Mouse (Mus musculus) cerebellum, postnatal 36 days (tissue): Measurements from ENCODE around the gene Hsd17b1.

Experiments used
- DNase-seq, 2 experiments: peaks; one replicate each; pipeline ENCODE4 v3.0.0; 2021 to 2022; ENCODE audit warnings: mixed read lengths in 2 of 2

The Hsd17b1 gene

DNA sequence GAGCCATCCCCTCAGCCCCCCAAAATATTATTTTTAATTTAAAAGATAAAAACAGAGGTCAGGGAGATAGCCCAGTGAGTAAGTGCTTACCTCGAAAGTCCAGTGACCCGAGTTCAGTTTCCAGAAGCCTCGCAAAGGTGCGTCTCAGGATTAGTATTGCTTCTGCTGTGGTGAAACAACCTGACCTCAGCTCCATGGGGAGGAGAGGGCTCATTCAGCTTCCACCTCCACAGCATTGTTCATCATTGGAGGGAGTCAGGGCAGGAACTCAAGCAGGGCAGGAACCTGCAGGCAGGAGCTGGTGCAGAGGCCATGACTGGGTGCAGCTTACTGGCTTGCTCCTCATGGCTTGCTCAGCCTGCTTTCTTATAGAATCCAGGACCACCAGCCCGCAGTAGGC, 17.2 kb upstream of the Hsd17b1 start:
- no peak for DNase-seq

DNA sequence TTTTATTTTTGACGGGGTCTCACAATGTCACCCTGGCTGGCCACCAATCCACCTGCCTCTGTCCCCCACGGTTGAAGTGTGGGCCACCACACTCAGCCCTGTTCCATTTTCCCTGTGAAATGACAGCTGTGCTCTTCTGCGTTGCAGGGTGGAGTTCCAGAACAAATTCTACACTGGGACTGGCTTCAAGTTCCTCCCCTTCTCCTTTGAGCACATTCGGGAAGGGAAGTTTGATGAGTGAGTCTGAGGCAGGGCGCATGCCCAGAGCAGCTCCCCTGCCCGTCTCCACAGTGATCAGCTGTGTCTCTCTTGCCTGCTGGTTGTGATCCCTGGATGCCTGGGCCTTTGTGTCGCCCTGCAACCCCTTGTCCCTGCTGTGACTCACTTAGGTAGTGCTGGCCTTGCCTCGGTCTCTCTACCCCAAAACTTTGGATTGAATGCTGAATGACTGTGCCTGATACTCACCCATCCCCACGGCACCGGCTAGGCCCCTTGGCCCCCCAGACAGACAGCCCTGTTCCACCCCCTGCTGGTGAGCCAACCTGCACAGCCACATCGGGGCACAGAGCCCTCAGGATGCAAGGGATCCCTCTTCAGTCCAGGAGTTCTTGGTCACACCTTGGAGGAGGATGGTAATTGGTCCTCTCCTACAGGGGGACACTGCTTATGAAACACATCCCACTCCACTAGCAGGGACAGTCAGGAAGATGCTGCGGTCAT, 15.9 kb upstream of the Hsd17b1 start:
- DNase-seq: no peak

DNA sequence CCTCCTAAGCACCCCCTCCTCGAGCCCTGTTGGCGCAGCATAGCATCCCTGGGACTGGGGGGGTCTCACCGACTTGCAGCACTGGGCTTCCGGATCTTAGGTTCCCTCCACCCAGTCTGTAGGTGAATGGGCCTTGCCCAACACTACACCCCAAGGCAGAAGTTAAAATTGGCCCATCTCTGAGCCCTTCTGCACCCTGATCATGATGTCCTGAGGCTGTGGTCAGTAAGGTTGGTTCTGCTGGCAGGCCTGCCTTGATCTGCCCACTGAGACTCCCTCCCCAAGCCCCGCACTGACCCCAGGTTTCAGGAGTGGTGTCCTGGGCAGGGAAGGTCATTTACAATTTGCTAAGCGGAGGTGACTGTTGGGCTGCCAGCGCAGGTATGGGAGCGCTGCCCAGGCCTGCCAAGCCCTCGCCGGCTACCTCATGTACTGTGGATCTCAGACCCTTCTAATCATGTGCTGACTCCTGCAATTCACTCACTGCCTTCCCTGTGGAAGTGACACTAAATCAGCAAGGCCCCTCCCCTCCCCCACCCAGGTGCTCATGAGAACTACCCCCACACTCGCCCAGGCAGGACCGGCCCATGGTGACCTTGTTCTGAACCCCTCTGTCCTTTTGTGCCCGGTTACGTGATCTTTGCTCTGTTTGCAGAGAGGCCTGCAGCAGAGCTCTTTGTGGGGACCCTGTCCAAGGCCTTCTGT, 15.1 kb upstream of the Hsd17b1 start:
- DNase-seq: no peak

DNA sequence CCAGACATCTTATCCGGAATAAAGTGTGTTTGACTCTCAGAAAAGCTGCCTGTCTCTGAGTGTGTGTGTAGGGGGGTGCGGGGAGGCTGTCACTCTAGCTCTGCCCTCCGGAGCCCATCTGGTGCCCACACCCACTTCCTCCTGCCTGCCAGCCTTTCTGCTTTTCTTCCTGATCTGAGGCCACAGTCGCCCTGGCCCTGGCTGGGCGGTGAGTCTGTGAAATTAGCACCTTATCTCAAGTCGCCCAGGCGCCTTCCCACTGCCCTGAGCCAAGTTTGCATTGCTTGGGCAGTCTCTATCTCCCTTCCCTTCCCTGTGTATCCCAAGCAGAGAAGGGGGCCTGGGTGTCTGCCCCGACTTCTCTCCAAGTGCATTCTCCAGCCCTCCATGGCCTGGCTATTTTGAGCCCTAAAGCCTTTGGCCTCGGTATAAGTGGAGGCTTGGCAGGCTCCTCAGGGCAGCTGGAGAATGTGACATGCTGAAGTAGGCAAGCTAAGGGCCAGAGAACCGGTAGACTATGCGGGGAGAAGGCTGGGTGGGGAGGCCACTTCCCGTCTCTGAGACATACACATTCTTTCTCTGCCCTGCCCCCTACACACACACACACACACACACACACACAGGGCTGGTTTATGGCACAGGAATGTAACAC, 14.4 kb upstream of the Hsd17b1 start:
- peak; percentile 65 to 67 for DNase-seq

DNA sequence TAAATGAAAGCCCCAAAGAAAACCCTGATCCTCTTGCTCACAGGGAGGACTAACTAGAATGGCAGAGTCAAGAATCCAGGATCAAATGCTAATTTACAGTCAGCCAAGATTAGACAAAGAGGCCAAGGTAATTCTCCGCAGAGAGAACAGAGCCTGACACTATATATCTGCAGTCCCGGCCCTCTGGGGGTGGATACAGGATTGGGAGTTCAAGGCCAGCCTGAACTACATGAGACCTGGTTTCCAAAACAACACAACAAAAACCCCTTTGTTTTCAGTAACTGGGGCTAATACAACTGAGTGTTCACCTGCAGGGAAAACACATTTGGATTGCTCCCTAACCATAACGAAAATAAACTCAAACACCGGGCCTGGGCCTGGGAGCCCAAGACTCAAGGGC, 13.7 kb upstream of the Hsd17b1 start:
- no peak for DNase-seq

DNA sequence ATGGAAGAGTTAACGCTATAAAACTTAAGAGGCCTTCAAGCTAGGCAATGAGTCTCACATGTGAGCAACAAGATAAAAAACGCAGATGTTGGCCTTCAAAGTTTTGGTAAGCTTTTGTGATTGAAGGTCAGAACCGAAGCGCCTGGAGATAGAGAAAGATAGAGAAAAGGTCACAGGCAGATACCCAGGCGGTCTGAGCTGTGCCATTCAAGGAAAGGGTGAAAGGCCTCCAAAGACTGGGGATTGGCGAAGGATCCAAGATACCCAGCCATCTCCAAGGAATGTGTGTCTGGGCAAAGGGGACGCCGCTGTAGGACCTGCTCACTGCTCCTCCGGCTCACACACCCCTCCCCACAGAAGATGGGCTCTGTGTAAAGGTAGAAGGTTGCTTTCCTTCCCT, 13.2 kb upstream of the Hsd17b1 start:
- DNase-seq: no peak

DNA sequence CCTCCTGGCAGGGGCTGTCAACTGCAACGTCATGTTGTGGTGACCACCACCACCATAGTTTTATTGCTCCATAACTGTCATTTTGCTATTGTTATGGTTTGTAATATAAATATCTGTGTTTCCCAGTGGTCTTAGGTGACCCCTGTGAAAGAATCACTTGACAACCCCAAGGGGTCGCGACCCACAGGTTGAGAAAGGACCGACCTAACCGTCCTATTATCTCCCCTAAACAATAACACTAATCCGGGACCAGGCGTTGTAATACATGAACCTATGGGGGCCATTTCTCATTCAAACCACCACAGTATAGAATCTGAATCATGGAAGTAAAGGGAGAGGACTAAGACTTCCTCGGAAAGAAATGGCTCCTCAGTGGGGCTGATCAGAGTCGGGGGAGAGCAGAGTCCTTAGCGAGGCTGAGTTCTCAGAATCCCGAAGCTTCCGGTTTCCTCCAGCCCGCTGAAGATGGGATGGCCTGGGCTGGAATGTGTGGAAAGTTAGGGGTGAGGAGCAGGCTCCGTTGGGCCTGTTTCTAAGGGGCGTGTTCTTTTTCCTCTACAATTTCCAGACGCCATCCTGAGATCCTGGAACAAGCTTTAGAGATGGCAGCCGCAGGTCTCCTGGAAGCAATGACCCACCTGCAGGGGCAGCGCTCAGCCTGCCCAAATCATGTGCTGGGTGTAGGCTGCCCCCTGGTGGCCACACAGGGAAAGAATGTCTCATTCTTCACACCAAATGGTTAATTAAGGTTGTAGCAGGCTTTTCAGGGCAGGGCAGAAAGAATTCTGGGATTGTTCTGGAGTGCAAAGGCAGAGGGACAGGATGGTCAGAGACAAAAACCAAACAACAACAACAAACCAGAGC, 11.4 kb upstream of the Hsd17b1 start:
- DNase-seq: peak; percentile 91 to 92

DNA sequence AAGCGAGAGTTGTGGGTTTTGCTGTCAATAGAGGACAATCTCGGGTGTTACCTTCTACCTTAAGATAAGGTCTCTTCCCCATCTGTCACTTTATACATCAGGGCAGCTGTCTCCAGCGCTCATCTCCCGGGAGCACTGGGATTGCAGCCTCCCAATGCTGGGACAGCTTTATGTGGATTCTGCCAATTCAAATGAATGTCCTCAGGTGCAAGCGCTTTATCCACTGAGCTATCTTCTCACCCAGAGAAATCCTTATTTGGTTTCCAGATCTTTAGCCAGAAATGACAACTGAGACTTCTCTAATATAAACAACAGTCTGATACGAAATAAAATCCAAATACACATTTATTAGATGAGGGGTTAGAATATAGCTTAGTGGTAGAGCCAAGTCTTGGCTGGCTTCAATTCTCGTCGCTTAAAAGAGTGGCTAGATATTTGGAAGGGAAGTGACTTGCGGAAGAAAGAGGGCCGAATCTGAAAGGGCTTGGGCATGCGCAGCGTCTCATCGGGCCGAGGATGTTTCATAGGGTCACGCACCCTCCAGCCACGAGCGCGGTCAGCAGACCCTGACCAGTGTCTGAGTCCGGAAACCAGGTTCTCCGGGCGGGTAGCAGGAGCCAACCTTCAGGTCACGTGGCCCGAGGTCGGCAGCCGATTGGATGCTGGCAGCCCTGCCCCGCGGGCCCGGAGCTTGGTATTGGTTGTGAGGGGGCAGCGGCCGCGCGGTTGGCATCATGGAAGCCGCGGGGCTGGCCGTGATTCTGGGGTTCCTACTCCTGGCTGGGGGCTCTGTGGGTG, 8.6 kb upstream of the Hsd17b1 start, which contains the start of gene Naglu:
Gene Naglu, plus strand, starts transcription at position 622 of the 798 bp plus-strand sequence.
- DNase-seq: peak; percentile 96 to 98

DNA sequence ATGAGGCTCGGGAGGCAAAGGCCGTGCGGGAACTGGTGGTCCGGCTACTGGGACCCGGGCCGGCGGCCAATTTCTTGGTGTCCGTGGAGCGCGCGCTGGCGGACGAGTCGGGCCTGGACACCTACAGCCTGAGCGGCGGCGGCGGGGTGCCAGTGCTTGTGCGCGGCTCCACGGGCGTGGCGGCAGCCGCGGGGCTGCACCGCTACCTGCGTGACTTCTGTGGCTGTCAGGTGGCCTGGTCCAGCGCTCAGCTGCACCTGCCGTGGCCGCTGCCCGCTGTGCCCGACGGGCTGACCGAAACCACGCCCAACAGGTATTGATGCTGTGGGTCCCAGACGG, 8.1 kb upstream of the Hsd17b1 start:
- no peak for DNase-seq

DNA sequence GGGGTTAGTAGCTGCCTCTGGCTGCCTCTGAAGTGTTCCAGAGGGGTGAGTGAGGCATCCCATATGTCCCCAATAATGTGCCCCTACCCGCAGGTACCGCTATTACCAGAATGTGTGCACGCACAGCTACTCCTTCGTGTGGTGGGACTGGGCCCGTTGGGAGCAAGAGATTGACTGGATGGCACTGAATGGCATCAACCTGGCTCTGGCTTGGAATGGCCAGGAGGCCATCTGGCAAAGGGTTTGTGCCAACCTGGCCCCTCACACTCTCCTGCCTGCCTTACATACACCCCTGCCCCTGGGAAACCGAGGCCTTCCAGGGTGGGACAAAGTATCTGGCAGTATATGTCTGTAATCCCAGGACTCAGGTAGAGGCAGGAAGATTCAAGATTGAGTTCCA, 7.2 kb upstream of the Hsd17b1 start:
- DNase-seq: no peak

DNA sequence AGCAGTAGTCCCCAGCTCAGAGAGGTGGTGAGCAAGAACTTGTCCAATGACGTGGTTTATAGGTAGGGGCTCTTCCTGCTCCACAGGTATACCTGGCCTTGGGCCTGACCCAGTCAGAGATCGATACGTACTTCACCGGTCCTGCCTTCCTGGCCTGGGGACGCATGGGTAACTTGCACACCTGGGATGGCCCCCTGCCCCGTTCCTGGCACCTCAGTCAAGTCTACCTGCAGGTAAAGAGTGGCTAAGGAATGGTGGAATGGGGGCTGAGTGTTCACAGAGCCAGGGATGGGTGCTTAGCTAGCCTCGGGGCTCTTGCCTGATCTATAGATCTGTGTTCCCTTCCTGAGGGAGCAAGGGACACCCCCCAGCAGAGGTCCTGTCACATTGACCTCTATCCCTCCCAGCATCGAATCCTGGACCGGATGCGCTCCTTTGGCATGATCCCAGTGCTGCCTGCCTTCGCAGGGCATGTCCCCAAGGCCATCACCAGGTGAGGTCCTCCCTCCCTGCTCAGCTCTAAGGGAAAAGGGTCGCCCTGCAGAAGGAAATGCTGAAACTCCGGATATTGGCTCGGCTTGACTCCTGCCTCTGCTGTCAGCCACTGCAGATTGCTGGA, 6.3 kb upstream of the Hsd17b1 start:
- DNase-seq: no peak

DNA sequence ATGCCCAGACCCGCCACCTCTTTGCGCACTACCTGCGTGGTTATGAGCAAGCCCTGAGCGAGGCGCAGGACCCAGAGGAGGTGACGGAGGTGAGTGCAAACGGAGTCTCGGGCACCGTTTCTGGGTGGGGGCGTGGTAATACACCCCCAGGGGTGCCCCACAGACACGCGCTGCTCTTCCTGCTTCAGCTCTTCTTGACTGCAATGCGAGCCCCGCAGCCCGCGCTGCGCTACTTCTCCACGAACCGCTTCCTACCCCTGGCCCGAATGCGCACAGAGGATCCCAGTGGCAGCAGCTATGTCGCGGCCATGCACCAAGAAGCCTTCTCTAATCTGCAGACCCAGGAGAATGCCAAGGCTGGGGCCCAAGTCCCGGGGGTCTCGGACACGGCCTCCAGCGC, 1.5 kb downstream of the Hsd17b1 start:
- no peak for DNase-seq

DNA sequence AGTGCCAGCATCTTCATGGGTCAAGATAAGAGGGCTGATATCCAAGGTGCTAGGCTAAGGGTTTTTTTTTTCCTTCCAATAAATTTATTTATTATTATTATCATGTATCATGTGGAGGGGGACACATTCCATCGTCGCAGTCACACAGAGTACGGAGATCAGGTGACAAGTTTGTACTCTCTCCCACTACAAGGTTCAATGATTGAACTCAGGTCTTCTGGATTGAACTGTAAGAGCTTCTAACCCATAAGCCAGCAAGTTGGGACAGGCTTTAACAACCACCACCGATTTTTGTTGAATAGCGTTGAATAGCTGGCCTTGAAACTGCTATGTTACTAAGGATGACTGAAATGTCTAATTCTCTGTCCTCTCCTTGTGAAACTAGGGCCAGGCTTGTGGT, 2.2 kb downstream of the Hsd17b1 start:
- no peak for DNase-seq

DNA sequence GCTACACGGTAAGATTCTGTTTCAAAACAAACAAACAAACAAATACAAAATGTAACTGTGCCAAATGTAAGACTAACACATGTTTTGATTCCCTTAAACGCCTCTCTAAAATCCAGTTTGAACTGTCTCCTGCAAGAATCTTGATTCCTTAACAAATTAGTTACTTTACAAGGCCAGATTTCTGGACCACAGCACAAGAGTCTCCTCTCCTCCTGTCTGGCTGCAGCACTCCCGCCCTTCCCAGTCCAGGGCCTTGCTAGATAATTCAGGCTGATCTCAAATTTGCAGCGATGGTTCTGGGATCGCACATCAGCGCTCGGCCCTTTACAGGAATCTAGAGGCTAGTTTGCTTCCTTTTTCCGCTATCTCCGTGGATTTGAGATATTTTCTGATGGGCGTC, 3.4 kb downstream of the Hsd17b1 start:
- DNase-seq: no peak

DNA sequence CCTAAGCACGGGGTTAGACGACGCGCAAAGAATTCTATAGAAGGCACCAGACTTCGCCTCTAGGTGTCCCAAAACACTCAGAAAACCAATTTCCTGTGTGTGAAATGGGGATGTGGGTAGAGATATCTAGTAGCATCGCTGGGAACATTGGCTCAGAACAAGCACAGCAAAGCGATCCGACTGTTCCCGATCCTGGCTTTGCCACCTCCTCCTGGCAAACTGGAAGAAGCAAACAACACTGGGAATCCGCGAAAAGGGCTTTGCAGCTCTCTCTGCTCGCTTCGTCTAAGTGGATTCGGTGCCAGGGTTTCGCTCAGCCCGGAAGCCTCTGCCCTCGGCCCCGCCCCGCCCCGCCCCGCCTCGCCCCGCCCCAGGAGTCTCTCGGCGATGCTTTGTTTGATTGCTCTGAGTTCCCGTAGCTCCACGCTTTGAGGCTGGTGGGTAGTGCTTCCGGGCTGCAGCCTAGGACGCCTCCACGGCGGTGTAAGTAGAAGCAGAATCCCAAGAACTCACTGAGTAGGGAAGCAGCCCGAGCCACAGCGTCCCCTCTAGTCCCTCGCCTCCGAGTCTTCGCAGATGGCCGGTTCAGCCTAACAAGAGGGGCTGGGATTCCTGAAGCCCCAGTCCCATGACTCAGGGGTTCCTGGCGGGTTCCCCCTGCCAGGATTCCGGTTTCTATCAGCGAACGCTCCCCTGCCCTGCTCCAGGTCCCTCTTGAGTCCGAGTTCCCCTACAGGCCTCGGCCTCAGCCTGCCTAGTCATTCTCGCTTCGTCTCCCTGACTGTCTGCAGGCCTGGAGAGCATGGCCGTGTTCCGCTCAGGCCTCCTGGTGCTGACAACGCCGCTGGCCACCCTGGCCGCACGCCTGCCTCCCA, 4.2 kb downstream of the Hsd17b1 start, which contains the start of gene Coasy:
Gene Coasy, plus strand, starts transcription at position 358 of the 875 bp plus-strand sequence.
- peak; percentile 87 to 88 for DNase-seq

DNA sequence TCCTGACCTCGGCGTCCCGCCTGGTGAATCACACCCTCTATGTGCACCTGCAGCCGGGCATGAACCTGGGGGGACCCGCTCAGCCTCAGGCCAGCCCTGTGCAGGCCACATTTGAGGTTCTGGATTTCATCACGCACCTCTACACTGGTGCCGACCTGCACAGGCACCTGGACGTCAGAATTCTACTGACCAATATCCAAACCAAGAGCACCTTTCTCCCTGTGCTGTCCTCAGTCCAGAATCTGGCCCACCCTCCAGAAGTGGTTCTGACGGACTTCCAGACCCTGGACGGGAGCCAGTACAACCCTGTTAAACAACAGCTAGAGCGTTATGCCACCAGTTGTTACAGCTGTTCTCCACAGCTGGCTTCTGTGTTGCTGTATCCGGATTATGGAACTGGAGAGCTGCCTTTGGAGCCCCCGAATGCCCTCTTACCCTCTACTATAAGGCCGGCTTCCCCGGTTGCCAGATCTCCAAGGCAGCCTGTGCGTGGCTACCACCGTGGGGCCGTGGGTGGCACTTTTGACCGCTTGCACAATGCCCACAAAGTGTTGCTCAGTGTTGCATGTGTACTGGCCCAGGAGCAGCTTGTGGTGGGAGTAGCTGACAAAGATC, 5.0 kb downstream of the Hsd17b1 start:
- no peak for DNase-seq

DNA sequence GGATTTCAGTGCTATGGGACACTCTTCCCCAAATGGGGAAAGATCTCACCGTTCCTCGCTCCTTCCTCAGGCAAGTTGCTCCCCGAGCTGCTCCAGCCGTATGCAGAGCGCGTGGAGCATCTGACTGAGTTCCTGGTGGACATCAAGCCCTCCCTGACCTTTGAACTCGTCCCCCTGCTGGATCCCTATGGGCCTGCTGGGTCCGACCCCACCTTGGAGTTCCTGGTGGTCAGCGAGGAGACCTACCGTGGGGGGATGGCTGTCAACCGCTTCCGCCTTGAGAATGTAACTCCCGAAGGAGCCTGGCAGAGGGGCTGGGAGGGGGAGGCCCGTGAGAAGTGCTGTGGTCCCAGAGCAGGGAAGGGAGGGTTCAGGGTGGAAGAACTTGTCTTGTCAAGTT, 6.0 kb downstream of the Hsd17b1 start:
- no peak for DNase-seq

DNA sequence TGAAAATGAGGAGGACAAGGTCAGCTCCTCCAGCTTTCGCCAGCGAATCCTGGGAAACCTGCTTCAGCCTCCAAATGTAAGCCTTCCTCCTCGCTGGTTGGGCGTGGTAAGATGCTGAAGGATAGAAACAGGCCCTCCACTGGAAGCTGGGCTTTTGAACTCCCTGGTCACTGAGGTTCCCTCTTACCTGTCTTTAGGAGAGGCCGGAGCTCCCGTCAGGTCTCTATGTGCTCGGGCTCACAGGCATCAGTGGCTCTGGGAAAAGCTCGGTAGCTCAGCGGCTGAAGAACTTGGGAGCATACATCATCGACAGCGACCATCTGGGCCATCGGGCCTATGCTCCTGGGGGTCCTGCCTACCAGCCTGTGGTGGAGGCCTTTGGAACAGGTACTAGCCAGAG, 6.6 kb downstream of the Hsd17b1 start:
- DNase-seq: no peak

DNA sequence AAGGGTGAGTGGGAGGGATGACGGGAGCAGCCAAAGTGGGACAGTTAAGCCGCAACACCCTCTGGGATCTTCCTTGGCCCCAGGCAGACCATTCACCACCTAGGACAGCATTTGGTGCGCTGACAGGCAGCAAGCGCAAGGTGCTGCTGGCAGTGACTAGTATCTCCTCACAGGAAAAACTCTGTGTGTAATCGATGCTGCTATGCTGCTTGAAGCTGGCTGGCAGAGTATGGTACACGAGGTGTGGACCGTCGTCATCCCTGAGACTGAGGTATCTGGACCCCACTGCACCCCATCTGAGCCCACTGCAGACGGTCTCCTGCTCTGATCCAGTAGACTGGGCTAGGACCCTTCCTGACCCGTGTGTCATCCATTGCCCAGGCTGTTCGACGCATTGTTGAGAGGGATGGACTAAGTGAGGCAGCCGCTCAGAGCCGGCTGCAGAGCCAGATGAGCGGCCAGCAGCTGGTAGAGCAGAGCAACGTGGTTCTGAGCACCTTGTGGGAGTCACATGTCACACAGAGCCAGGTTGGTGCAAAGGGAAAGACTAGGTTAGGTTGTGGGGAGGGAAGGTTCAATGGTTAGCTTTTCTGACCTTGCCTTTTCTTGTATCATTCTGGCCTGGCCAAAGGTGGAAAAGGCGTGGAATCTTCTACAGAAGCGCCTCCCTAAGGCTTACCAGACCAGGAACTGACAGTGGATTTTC, 7.6 kb downstream of the Hsd17b1 start:
- DNase-seq: no peak

DNA sequence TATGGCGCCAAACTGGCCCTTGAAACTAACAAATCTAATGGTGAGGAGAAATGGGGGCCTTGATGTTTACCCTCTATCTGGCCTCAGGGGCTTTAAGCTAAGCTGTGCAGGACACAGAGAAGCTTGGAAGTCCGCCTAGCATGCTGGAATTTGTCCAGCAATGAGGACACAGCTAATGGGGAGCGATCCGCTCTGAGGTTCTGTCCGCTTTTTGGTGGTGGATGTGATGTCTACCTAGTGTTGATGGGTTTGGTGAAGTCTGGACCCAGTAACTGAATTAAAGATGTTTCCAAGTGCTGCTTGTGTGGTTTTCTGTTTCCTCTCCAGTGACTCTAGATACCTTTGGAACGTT, 8.1 kb downstream of the Hsd17b1 start:
- DNase-seq: peak; percentile 45 to 56
